16 mouse cellular contexts compared by ENCODE assay signal in the genomic region with DNA sequence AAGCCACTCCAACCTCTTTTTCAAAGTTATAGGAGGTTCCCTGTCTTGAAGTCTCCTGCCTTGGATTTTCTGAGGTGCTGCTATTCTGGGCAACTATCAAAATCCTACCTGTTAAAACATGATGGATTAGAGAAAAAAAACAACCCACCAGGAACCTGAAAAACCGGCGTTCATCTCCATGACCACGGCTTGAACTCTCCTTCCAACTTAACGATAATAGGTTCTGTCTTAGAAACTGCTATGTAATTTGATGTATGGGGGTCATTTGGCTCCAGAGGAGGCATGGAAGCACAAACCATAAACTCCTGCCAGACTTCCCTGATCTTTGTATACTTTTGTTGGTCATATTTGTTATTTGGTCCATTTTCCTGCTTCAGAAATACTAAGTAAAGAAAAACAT. TPM values are rescaled to one million over a fixed set of nuclear protein-coding genes. Genes with fewer than 3 reads are reported as not detected.
DNase-seq lines count a peak whose midpoint lies in the region; ATAC-seq and TF ChIP-seq lines count a peak whose summit lies in the region.
"Had no signal": no experiment of that assay in that cellular context is flagged by ENCODE, and none has a peak within 500 bp of the region (broad histone marks: within the 10 kb centered on the region; RNA-seq: fewer than 3 reads in every experiment).

No protein-coding gene starts in this region.

- H3K27me3 ChIP-seq in heart, embryonic 16.5 days (ENCODE audit: control insufficient read depth, insufficient read depth, low read length), result peaks cover 90% of the 10 kb centered on the region
- H3K27me3 ChIP-seq in heart, adult 2 months (ENCODE audit: control insufficient read depth, insufficient read depth, low read length), result peaks cover 19% of the 10 kb centered on the region
- peaks cover 100% of the 10 kb centered on the region for H3K27me3 ChIP-seq in embryonic facial prominence, embryonic 10.5 days (replicated peaks; ENCODE audit: low read depth, poor library complexity, severe bottlenecking)
- H3K27me3 ChIP-seq in hindbrain, embryonic 12.5 days, result peaks cover 87% of the 10 kb centered on the region
- H3K27me3 ChIP-seq in limb, embryonic 13.5 days, result peaks cover 62% of the 10 kb centered on the region
- H3K27me3 ChIP-seq: Patski had no signal

- peak overlapping the region; percentile 51 for H3K4me2 ChIP-seq in heart, embryonic 16.5 days (ENCODE audit: low read depth, low read length)
- H3K4me2 ChIP-seq in hindbrain, embryonic 12.5 days (replicated peaks), result peak overlapping the region; percentile 88
- H3K4me2 ChIP-seq in limb, embryonic 13.5 days (replicated peaks), result 0 out of 2 replicates have a peak overlapping the region, but pooled peaks have one; percentile 9

- TF ChIP-seq EP300 in heart, adult 2 months (IDR thresholded peaks at IDR 0.05; ENCODE audit: insufficient read depth, low read depth, low read length), result no peak

- TF ChIP-seq CTCF in heart, adult 2 months (IDR thresholded peaks at IDR 0.05), result no peak

- H3K9ac ChIP-seq in heart, embryonic 16.5 days (ENCODE audit: low read length), result no peak overlapping the region
- H3K9ac ChIP-seq in heart, adult 2 months (ENCODE audit: low read depth, low read length), result no peak overlapping the region
- H3K9ac ChIP-seq in hindbrain, embryonic 12.5 days, result peak overlapping the region; percentile 97
- H3K9ac ChIP-seq in limb, embryonic 13.5 days, result no peak overlapping the region

- intact Hi-C loops in heart, adult 2 months (cut with DNase I), result no loop called here

- H3K36me3 ChIP-seq in heart, embryonic 16.5 days (ENCODE audit: control insufficient read depth, insufficient read depth), result no peaks in the 10 kb centered on the region
- H3K36me3 ChIP-seq in heart, adult 2 months (ENCODE audit: control insufficient read depth, insufficient read depth, low read length), result no peaks in the 10 kb centered on the region
- H3K36me3 ChIP-seq in embryonic facial prominence, embryonic 10.5 days (replicated peaks), result no peaks in the 10 kb centered on the region
- H3K36me3 ChIP-seq in hindbrain, embryonic 12.5 days, result no peaks in the 10 kb centered on the region
- H3K36me3 ChIP-seq in limb, embryonic 13.5 days, result peaks cover 18% of the 10 kb centered on the region

- no peak for ATAC-seq in heart, embryonic 16.5 days (replicated peaks; ENCODE audit: extremely low read depth, insufficient read depth, low FRiP score)
- no peak for ATAC-seq in hindbrain, embryonic 12.5 days (ENCODE audit: low FRiP score)
- no peak for ATAC-seq in limb, embryonic 13.5 days (ENCODE audit: low FRiP score, low read depth)
- ATAC-seq: CD4-positive, CD25-positive, alpha-beta regulatory T cell, adult 4 months; Patski had no signal

- H3K4me1 ChIP-seq in heart, embryonic 16.5 days (ENCODE audit: control insufficient read depth, insufficient read depth, low read length), result peaks cover 2% of the 10 kb centered on the region; the same call in 1 of the 2 replicates
- no peaks in the 10 kb centered on the region for H3K4me1 ChIP-seq in heart, adult 2 months (ENCODE audit: control insufficient read depth, insufficient read depth, low read length)
- H3K4me1 ChIP-seq in embryonic facial prominence, embryonic 10.5 days, result peaks cover 40% of the 10 kb centered on the region
- H3K4me1 ChIP-seq in hindbrain, embryonic 12.5 days, result peaks cover 27% of the 10 kb centered on the region
- H3K4me1 ChIP-seq in limb, embryonic 13.5 days, result peaks cover 80% of the 10 kb centered on the region

- DNase-seq in heart, adult 2 months, result no peak
- DNase-seq in embryonic facial prominence, embryonic 10.5 days (ENCODE audit: low spot score), result no peak
- DNase-seq in gastrocnemius, postnatal 4 days (ENCODE audit: low spot score in 2 of 2), result no peak
- no peak for DNase-seq in gastrocnemius, adult 8-10 months (ENCODE audit: low spot score in 2 of 2)
- DNase-seq in cerebellum, adult 18-20 months, result no peak
- DNase-seq: adrenal gland, postnatal 14 days; cerebellum, adult 11-12 months; right cerebral cortex, adult 18-20 months had no signal

- H3K79me2 ChIP-seq in heart, adult 2 months (replicated peaks; ENCODE audit: control insufficient read depth, insufficient read depth, low read length), result no peaks in the 10 kb centered on the region

- no peaks in the 10 kb centered on the region for H3K9me3 ChIP-seq in heart, embryonic 16.5 days (replicated peaks; ENCODE audit: control insufficient read depth, low read length)
- H3K9me3 ChIP-seq in embryonic facial prominence, embryonic 10.5 days, result no peaks in the 10 kb centered on the region
- no peaks in the 10 kb centered on the region for H3K9me3 ChIP-seq in hindbrain, embryonic 12.5 days (replicated peaks)
- no peaks in the 10 kb centered on the region for H3K9me3 ChIP-seq in limb, embryonic 13.5 days

- TF ChIP-seq POLR2A in heart, adult 2 months (IDR thresholded peaks at IDR 0.05; ENCODE audit: insufficient read depth, low read depth, low read length), result no peak

- H3K27ac ChIP-seq in heart, embryonic 16.5 days (ENCODE audit: low read length), result no peak overlapping the region
- no peak overlapping the region for H3K27ac ChIP-seq in heart, adult 2 months
- H3K27ac ChIP-seq in embryonic facial prominence, embryonic 10.5 days (replicated peaks), result no peak overlapping the region
- peak overlapping the region; percentile 99 for H3K27ac ChIP-seq in hindbrain, embryonic 12.5 days
- H3K27ac ChIP-seq in limb, embryonic 13.5 days, result 0 out of 2 replicates have a peak overlapping the region, but pooled peaks have one; percentile 61

- WGBS in heart, embryonic 16.5 days, result 11% methylated on average over 4 of the region's 4 CpGs
- 15% methylated on average over 4 of the region's 4 CpGs for WGBS in heart, adult 2 months
- WGBS in embryonic facial prominence, embryonic 10.5 days, result 2% methylated on average over 4 of the region's 4 CpGs
- 7% methylated on average over 4 of the region's 4 CpGs for WGBS in hindbrain, embryonic 12.5 days
- WGBS in limb, embryonic 13.5 days, result 14% methylated on average over 4 of the region's 4 CpGs

- peak overlapping the region; percentile 35 for H3K4me3 ChIP-seq in heart, embryonic 16.5 days (ENCODE audit: low read length)
- H3K4me3 ChIP-seq in heart, adult 2 months, result no peak overlapping the region
- H3K4me3 ChIP-seq in embryonic facial prominence, embryonic 10.5 days, result peak overlapping the region; percentile 78
- H3K4me3 ChIP-seq in hindbrain, embryonic 12.5 days, result peak overlapping the region; percentile 66
- no peak overlapping the region for H3K4me3 ChIP-seq in limb, embryonic 13.5 days
- H3K4me3 ChIP-seq: myocyte had no signal

RNA-seq across cellular contexts. Expression of gene 5730596B20Rik, which starts 3.6 kb away (rescaled TPM):
- polyA plus RNA-seq in heart, embryonic 16.5 days (2015; fragmentation: Nextera tagmentation; extraction: Ambion mirVana), result 0.13 and 0.32 TPM in 2 replicates
- total RNA-seq in heart, adult 2 months (2021), result not detected
- not detected in 2 replicates for polyA plus RNA-seq in heart, adult 2 months (2012; rRNA removed)
- 0.12 and 0.64 TPM in 2 replicates for polyA plus RNA-seq in embryonic facial prominence, embryonic 10.5 days (2016; fragmentation: Nextera tagmentation; extraction: Ambion mirVana)
- 5.6 and 6.9 TPM in 2 replicates for polyA plus RNA-seq in hindbrain, embryonic 12.5 days (2016; fragmentation: Nextera tagmentation; extraction: Ambion mirVana)
- 0.66 and 0.71 TPM in 2 replicates for polyA plus RNA-seq in limb, embryonic 13.5 days (2015; fragmentation: Nextera tagmentation; extraction: Ambion mirVana)
- under 1 TPM; 0.34 to 0.54 TPM for total RNA-seq in gastrocnemius, postnatal 4 days (2021)
- total RNA-seq in gastrocnemius, adult 8-10 months (2022), result under 1 TPM in 1 of 4 experiments, not detected in 3; 0.13 TPM
- total RNA-seq: megakaryocyte-erythroid progenitor cell, adult 5-6 weeks had no signal
- polyA plus RNA-seq: CD4-positive, CD25-positive, alpha-beta regulatory T cell, adult 4 months had no signal

RNA-seq across cellular contexts. Expression of gene Hoxa2, which starts 9.0 kb away (rescaled TPM):
- polyA plus RNA-seq in heart, embryonic 16.5 days (2015; fragmentation: Nextera tagmentation; extraction: Ambion mirVana), result 1.5 and 2.0 TPM in 2 replicates
- total RNA-seq in heart, adult 2 months (2021), result under 1 TPM; 0.11 to 0.21 TPM
- polyA plus RNA-seq in heart, adult 2 months (2012; rRNA removed), result 0.84 TPM in 1 of 2 replicates, not detected in the other
- 8.7 and 16.7 TPM in 2 replicates for polyA plus RNA-seq in embryonic facial prominence, embryonic 10.5 days (2016; fragmentation: Nextera tagmentation; extraction: Ambion mirVana)
- 52.2 and 70.1 TPM in 2 replicates for polyA plus RNA-seq in hindbrain, embryonic 12.5 days (2016; fragmentation: Nextera tagmentation; extraction: Ambion mirVana)
- 1.5 and 2.5 TPM in 2 replicates for polyA plus RNA-seq in limb, embryonic 13.5 days (2015; fragmentation: Nextera tagmentation; extraction: Ambion mirVana)
- total RNA-seq in gastrocnemius, postnatal 4 days (2021), result 1 to 10 TPM; 1.1 to 1.5 TPM
- total RNA-seq in gastrocnemius, adult 8-10 months (2022), result under 1 TPM; 0.19 to 0.65 (median 0.58) TPM
- polyA plus RNA-seq: CD4-positive, CD25-positive, alpha-beta regulatory T cell, adult 4 months had no signal

RNA-seq across cellular contexts. Expression of gene Hoxa1, which starts 15.5 kb away (rescaled TPM):
- 0.44 and 0.68 TPM in 2 replicates for polyA plus RNA-seq in heart, embryonic 16.5 days (2015; fragmentation: Nextera tagmentation; extraction: Ambion mirVana)
- total RNA-seq in heart, adult 2 months (2021), result under 1 TPM in 1 of 2 experiments, not detected in 1; 0.20 TPM
- polyA plus RNA-seq in heart, adult 2 months (2012; rRNA removed), result 0.32 and 0.43 TPM in 2 replicates
- polyA plus RNA-seq in embryonic facial prominence, embryonic 10.5 days (2016; fragmentation: Nextera tagmentation; extraction: Ambion mirVana), result 0.57 and 0.62 TPM in 2 replicates
- 2.1 and 3.2 TPM in 2 replicates for polyA plus RNA-seq in hindbrain, embryonic 12.5 days (2016; fragmentation: Nextera tagmentation; extraction: Ambion mirVana)
- polyA plus RNA-seq in limb, embryonic 13.5 days (2015; fragmentation: Nextera tagmentation; extraction: Ambion mirVana), result 1.1 and 1.5 TPM in 2 replicates
- total RNA-seq in gastrocnemius, postnatal 4 days (2021), result under 1 TPM; 0.34 to 0.54 TPM
- under 1 TPM in 2 of 4 experiments, not detected in 2; 0.16 to 0.17 TPM for total RNA-seq in gastrocnemius, adult 8-10 months (2022)
- total RNA-seq: liver, adult 2 months; megakaryocyte-erythroid progenitor cell, adult 5-6 weeks had no signal
- polyA plus RNA-seq: CD4-positive, CD25-positive, alpha-beta regulatory T cell, adult 4 months had no signal

RNA-seq across cellular contexts. Expression of gene Hoxa4, which starts 17.9 kb away (rescaled TPM):
- 0.54 TPM in 1 of 2 replicates, not detected in the other for polyA plus RNA-seq in heart, embryonic 16.5 days (2015; fragmentation: Nextera tagmentation; extraction: Ambion mirVana)
- under 1 TPM; 0.14 to 0.34 TPM for total RNA-seq in heart, adult 2 months (2021)
- 0.76 and 0.84 TPM in 2 replicates for polyA plus RNA-seq in heart, adult 2 months (2012; rRNA removed)
- 0.09 TPM in 1 of 2 replicates, not detected in the other for polyA plus RNA-seq in embryonic facial prominence, embryonic 10.5 days (2016; fragmentation: Nextera tagmentation; extraction: Ambion mirVana)
- 6.9 and 12.5 TPM in 2 replicates for polyA plus RNA-seq in hindbrain, embryonic 12.5 days (2016; fragmentation: Nextera tagmentation; extraction: Ambion mirVana)
- polyA plus RNA-seq in limb, embryonic 13.5 days (2015; fragmentation: Nextera tagmentation; extraction: Ambion mirVana), result 0.52 and 0.96 TPM in 2 replicates
- total RNA-seq in gastrocnemius, postnatal 4 days (2021), result 10 to 100 TPM in 1 of 2 experiments, 1 to 10 TPM in 1; 9.2 to 11.8 TPM
- total RNA-seq in gastrocnemius, adult 8-10 months (2022), result 1 to 10 TPM; 1.8 to 2.8 (median 2.1) TPM
- polyA plus RNA-seq: CD4-positive, CD25-positive, alpha-beta regulatory T cell, adult 4 months had no signal

RNA-seq across cellular contexts. Expression of gene Hoxa5, which starts 30.7 kb away (rescaled TPM):
- polyA plus RNA-seq in heart, embryonic 16.5 days (2015; fragmentation: Nextera tagmentation; extraction: Ambion mirVana), result 1.3 and 3.3 TPM in 2 replicates
- under 1 TPM; 0.26 to 0.45 TPM for total RNA-seq in heart, adult 2 months (2021)
- polyA plus RNA-seq in heart, adult 2 months (2012; rRNA removed), result 0.94 and 0.96 TPM in 2 replicates
- 0.23 TPM in 1 of 2 replicates, not detected in the other for polyA plus RNA-seq in embryonic facial prominence, embryonic 10.5 days (2016; fragmentation: Nextera tagmentation; extraction: Ambion mirVana)
- 53.4 and 82.9 TPM in 2 replicates for polyA plus RNA-seq in hindbrain, embryonic 12.5 days (2016; fragmentation: Nextera tagmentation; extraction: Ambion mirVana)
- 4.8 and 5.3 TPM in 2 replicates for polyA plus RNA-seq in limb, embryonic 13.5 days (2015; fragmentation: Nextera tagmentation; extraction: Ambion mirVana)
- 1 to 10 TPM; 4.4 to 5.1 TPM for total RNA-seq in gastrocnemius, postnatal 4 days (2021)
- 1 to 10 TPM; 1.2 to 1.9 (median 1.5) TPM for total RNA-seq in gastrocnemius, adult 8-10 months (2022)
- polyA plus RNA-seq: CD4-positive, CD25-positive, alpha-beta regulatory T cell, adult 4 months had no signal

Comparison
In these comparisons a context has a peak if more than half of its experiments do, and no peak if none do; other contexts are left out.
1. H3K4me3 ChIP-seq: peak in heart, embryonic 16.5 days (single experiment), embryonic facial prominence, embryonic 10.5 days (single experiment) and hindbrain, embryonic 12.5 days (single experiment); none in heart, adult 2 months (single experiment) and limb, embryonic 13.5 days (single experiment).
2. H3K27ac ChIP-seq: peak in hindbrain, embryonic 12.5 days (single experiment) and limb, embryonic 13.5 days (single experiment); none in heart, embryonic 16.5 days (single experiment), heart, adult 2 months (single experiment) and embryonic facial prominence, embryonic 10.5 days (single experiment).
3. H3K4me2 ChIP-seq: peak in every context shown above with its lines; median percentile 88 in hindbrain, embryonic 12.5 days; 51 in heart, embryonic 16.5 days; 9 in limb, embryonic 13.5 days.